Mouse (Mus musculus) myocyte (in vitro differentiated cells): Measurements from ENCODE around the gene D230025D16Rik.

ENCODE experiments used
- CEBPB ChIP-seq: IDR thresholded peaks from 2 replicates; pipeline ENCODE4 v1.6.1; 2011; ENCODE audit warnings: mild to moderate bottlenecking, moderate library complexity; ENCODE audit not compliant: poor library complexity, insufficient read depth, severe bottlenecking
- MAX ChIP-seq: IDR thresholded peaks from one replicate; pipeline ENCODE4 v1.6.1; 2011; ENCODE audit warnings: low read depth, mild to moderate bottlenecking, control low read depth
- MYOD1 ChIP-seq, 3 experiments: IDR thresholded peaks; one replicate each; pipeline ENCODE4 v1.6.1; 2011; ENCODE audit warnings: control low read depth in 2 of 3, low read depth in 2 of 3, mild to moderate bottlenecking in 2 of 3, moderate library complexity in 1 of 3; ENCODE audit not compliant: insufficient read length in 2 of 3, control insufficient read depth in 1 of 3
- POLR2A ChIP-seq: IDR thresholded peaks from one replicate; pipeline ENCODE4 v1.6.1; 2011; ENCODE audit warnings: low read depth, mild to moderate bottlenecking, control low read depth, moderate library complexity; ENCODE audit not compliant: insufficient read length
- SRF ChIP-seq: IDR thresholded peaks from one replicate; pipeline ENCODE4 v1.6.1; 2011; ENCODE audit warnings: low read depth; ENCODE audit not compliant: control insufficient read depth, insufficient read length
- TCF12 ChIP-seq: IDR thresholded peaks from one replicate; pipeline ENCODE4 v1.6.1; 2011; ENCODE audit warnings: mild to moderate bottlenecking, control low read depth; ENCODE audit not compliant: poor library complexity, insufficient read depth, severe bottlenecking
- TCF3 ChIP-seq: IDR thresholded peaks from one replicate; pipeline ENCODE4 v1.6.1; 2011; ENCODE audit warnings: low read depth, control low read depth; ENCODE audit not compliant: insufficient read length
- USF1 ChIP-seq: IDR thresholded peaks from one replicate; pipeline ENCODE4 v1.6.1; 2011; ENCODE audit warnings: low read depth, mild to moderate bottlenecking, control low read depth, moderate library complexity

DNA sequence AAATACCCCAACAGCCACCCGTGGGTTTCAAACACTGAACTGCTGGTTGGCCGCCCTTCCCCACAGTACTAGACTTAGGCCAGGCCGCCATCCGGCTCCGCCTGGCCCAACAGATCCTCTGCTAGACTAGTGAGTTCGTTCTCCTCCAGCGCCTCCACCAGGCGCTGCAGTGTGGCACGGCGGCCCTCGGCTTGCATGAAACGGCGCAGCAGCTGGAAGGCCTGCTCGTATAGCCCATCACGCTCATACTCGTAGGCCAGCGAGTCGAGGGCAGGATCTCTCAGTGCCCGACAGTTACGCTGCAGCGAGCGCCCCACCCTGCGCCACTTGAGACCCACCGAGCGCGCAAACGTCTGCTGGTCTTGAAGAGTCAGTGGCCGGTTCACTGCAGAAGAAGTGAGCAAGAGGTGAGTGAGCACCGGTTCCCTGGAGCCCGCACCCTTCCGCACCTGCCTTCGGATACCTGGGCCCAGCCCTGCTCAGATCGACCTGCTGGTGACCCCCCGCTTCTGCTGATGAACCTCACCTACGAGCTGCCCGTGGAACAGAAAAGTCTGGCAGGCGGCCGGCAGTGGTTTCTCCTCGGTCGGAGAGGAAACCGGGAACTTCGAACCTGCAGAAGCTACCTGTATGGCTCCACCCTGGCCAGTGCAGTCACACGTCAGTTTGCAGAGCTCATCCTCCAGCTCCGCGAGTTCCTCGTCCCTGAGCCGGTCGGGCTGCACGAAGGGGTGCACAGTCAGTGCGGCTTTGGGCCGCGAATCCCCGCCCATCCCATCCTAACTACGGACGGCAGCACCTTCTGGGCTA is 34.2 kb downstream of the D230025D16Rik start:
- TF ChIP-seq POLR2A = no peak
- no peak for TF ChIP-seq TCF3
- no peak for TF ChIP-seq USF1
- no peak for TF ChIP-seq MYOD1 (IDR thresholded peaks at IDR 0.05; ENCODE audit: control insufficient read depth in 1 of 3, insufficient read length in 2 of 3, low read depth in 2 of 3)
- TF ChIP-seq CEBPB = no peak
- no peak for TF ChIP-seq MAX
- no peak for TF ChIP-seq TCF12
- no peak for TF ChIP-seq SRF
